Mouse (Mus musculus): ENCODE results near the gene Nap1l3.

GRCm38 (mm10) chrX:122397652-122398051, 451 bp upstream of the Nap1l3 start:
- TF ChIP-seq CTCF (IDR thresholded peaks at IDR 0.05; ENCODE audit: control insufficient read depth, insufficient read depth, insufficient replicate concordance, low read depth, low read length): no peak
- no peak for TF ChIP-seq POLR2A (IDR thresholded peaks at IDR 0.05; ENCODE audit: control insufficient read depth, low read depth, low read length)

All from testis, adult 2 months (tissue).